Mouse (Mus musculus) G1E-ER4 (cell line): Measurements from ENCODE around the gene Cbfa2t3. TPM values are rescaled to one million over a fixed set of nuclear protein-coding genes. Genes with fewer than 3 reads are reported as not detected.

Experiments
- GATA1 ChIP-seq: IDR thresholded peaks from one replicate; pipeline ENCODE4 v1.8.0; 2012; ENCODE audit warnings: low read length, inconsistent platforms
- polyA plus RNA-seq: library from polyadenylated mRNA; stranded (reverse); fragments of >175 nt; gene quantifications from 2 replicates; pipeline ENCODE4 v1.2.3, GENCODE M21; 2012

Cbfa2t3 gene
- polyA plus RNA-seq, 1 experiment = 273 TPM

- TF ChIP-seq GATA1 = no peak
Measured at GRCm38 (mm10) chr8:122623844-122624642, 74.9 kb downstream of the Cbfa2t3 start.

- no peak for TF ChIP-seq GATA1
Measured at GRCm38 (mm10) chr8:122622727-122623126, 76.2 kb downstream of the Cbfa2t3 start, which contains the start of gene Pabpn1l. Gene Pabpn1l (minus strand): TSS chr8:122622739.

GRCm38 (mm10) chr8:122620446-122620845, 78.5 kb downstream of the Cbfa2t3 start:
- TF ChIP-seq GATA1 = no peak

GRCm38 (mm10) chr8:122618660-122619378, 80.1 kb downstream of the Cbfa2t3 start:
- TF ChIP-seq GATA1 = no peak

- no peak for TF ChIP-seq GATA1
Measured at GRCm38 (mm10) chr8:122617947-122618546, 80.9 kb downstream of the Cbfa2t3 start.

- TF ChIP-seq GATA1 = no peak
Measured at GRCm38 (mm10) chr8:122616181-122616905, 82.6 kb downstream of the Cbfa2t3 start.

- no peak for TF ChIP-seq GATA1
Measured at GRCm38 (mm10) chr8:122611295-122612133, 87.4 kb downstream of the Cbfa2t3 start, which contains the start of the genes Galns and Trappc2l. Gene Galns (minus strand): TSS chr8:122611463. Gene Trappc2l (plus strand): TSS chr8:122611640.

- TF ChIP-seq GATA1 = no peak
Measured at GRCm38 (mm10) chr8:122610612-122611277, 88.2 kb downstream of the Cbfa2t3 start.

- no peak for TF ChIP-seq GATA1
Measured at GRCm38 (mm10) chr8:122610209-122610608, 88.7 kb downstream of the Cbfa2t3 start.

- no peak for TF ChIP-seq GATA1
Measured at GRCm38 (mm10) chr8:122606810-122607209, 92.1 kb downstream of the Cbfa2t3 start.

- no peak for TF ChIP-seq GATA1
Measured at GRCm38 (mm10) chr8:122605367-122605766, 93.5 kb downstream of the Cbfa2t3 start.

- no peak for TF ChIP-seq GATA1
Measured at GRCm38 (mm10) chr8:122604640-122605039, 94.3 kb downstream of the Cbfa2t3 start.

- no peak for TF ChIP-seq GATA1
Measured at GRCm38 (mm10) chr8:122600666-122601065, 98.2 kb downstream of the Cbfa2t3 start.

- no peak for TF ChIP-seq GATA1
Measured at GRCm38 (mm10) chr8:122596031-122596430, 102.9 kb downstream of the Cbfa2t3 start.
